Mouse (Mus musculus) R1 (cell line): ENCODE results near the gene Trip12.

Source experiments
- DNase-seq: peaks from one replicate; pipeline ENCODE4 v3.0.0-alpha.2; 2018; ENCODE audit warnings: low read depth, low spot score

The Trip12 gene

GRCm38 (mm10) chr1:84860360-84861254 is 20.3 kb upstream of the Trip12 start:
- DNase-seq, result peak; percentile 98

GRCm38 (mm10) chr1:84859597-84859996 is 19.3 kb upstream of the Trip12 start:
- peak; percentile 57 for DNase-seq

GRCm38 (mm10) chr1:84855756-84856155 is 15.4 kb upstream of the Trip12 start:
- no peak for DNase-seq

GRCm38 (mm10) chr1:84854966-84855365 is 14.7 kb upstream of the Trip12 start:
- no peak for DNase-seq

- DNase-seq, result no peak
Measured at GRCm38 (mm10) chr1:84853721-84854120, 13.4 kb upstream of the Trip12 start.

- peak; percentile 76 for DNase-seq
Measured at GRCm38 (mm10) chr1:84851512-84852235, 11.4 kb upstream of the Trip12 start.

GRCm38 (mm10) chr1:84850471-84850870 is 10.2 kb upstream of the Trip12 start:
- peak; percentile 54 for DNase-seq

- DNase-seq, result peak; percentile 86
Measured at GRCm38 (mm10) chr1:84849804-84850203, 9.5 kb upstream of the Trip12 start.

GRCm38 (mm10) chr1:84848801-84849455 is 8.6 kb upstream of the Trip12 start:
- DNase-seq, result peak; percentile 94

- DNase-seq, result no peak
Measured at GRCm38 (mm10) chr1:84848335-84848734, 8.0 kb upstream of the Trip12 start.

- peak; percentile 64 for DNase-seq
Measured at GRCm38 (mm10) chr1:84847698-84848097, 7.4 kb upstream of the Trip12 start.

GRCm38 (mm10) chr1:84843366-84843765 is 3.0 kb upstream of the Trip12 start:
- no peak for DNase-seq

- peak; percentile 66 for DNase-seq
Measured at GRCm38 (mm10) chr1:84841061-84841460, 745 bp upstream of the Trip12 start.

GRCm38 (mm10) chr1:84839309-84840017 is 853 bp downstream of the Trip12 start, which contains the start of gene Fbxo36:
TSS of gene Fbxo36 (plus strand) at chr1:84839841.
- DNase-seq, result peak; percentile 98

GRCm38 (mm10) chr1:84838621-84839151 is 1.6 kb downstream of the Trip12 start:
- peak; percentile 84 for DNase-seq

GRCm38 (mm10) chr1:84838156-84838555 is 2.2 kb downstream of the Trip12 start:
- no peak for DNase-seq

GRCm38 (mm10) chr1:84837523-84838145 is 2.7 kb downstream of the Trip12 start:
- DNase-seq, result peak; percentile 74

- DNase-seq, result no peak
Measured at GRCm38 (mm10) chr1:84825091-84825490, 15.2 kb downstream of the Trip12 start.

GRCm38 (mm10) chr1:84817596-84817995 is 22.7 kb downstream of the Trip12 start:
- DNase-seq, result no peak

GRCm38 (mm10) chr1:84803788-84804187 is 36.5 kb downstream of the Trip12 start:
- DNase-seq, result no peak

- no peak for DNase-seq
Measured at GRCm38 (mm10) chr1:84799166-84799565, 41.1 kb downstream of the Trip12 start.
